Mouse (Mus musculus) neutrophil, adult 83 days (primary cell): ENCODE measurements around the gene St3gal5. TPM values are rescaled to one million over a fixed set of nuclear protein-coding genes. Genes with fewer than 3 reads are reported as not detected.

Source experiments
- total RNA-seq, 2 experiments: library from RNA; stranded (reverse); gene quantifications; one replicate each; pipeline ENCODE4 v1.2.4; 2023

Gene St3gal5
- 100 to 1,000 TPM; 287 to 309 TPM for total RNA-seq

DNA sequence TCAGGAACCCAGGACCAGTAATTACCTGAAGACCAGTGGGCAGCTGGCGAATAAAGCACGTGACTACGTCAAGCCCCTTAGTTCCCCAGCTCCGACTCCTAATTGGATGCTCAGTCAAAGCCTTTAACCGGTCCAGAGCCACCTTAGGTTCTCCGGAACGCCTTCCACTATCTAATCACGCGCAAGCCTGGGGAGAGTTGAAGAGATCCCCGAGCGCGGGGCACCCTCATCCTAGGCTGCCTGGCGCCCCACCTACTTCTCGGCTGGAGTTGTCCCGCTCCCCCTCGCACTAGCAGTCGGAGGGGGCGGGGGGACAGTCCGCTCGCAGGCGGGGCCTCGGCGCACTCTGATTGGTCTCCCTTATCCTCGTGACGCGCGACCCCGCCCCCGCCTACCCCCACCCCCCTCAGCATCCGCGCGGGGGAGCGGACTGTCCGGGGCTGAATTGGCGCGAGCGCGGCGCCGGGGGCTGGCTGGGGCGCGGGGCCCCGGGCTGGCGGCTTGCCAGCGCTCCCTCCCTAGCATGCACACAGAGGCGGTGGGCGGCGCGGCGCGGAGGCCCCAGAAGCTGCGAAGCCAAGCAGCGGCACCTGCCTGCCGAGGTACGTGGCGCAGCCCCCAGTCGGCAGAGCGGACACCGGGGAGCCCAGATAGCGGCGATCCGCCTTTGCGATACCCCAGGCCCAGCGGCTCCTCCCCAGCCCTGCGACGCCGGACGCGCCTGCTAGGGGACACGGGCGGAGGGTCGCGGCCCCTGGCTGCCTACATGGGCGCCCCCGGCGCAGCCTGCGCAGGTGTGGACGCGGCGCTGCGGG, at the start of gene St3gal5:
St3gal5 (plus strand) TSS at position 412 of the 815 bp plus-strand sequence.

Other genes starting within 250 kb of the St3gal5 start
- 10 to 100 TPM; 32.2 to 36.0 TPM for gene Ptcd3, start 188.8 kb upstream of the St3gal5 start, total RNA-seq
- gene Polr1a, start 188.5 kb upstream of the St3gal5 start, total RNA-seq: 10 to 100 TPM; 37.7 to 52.8 TPM
- gene Atoh8, start 138.0 kb downstream of the St3gal5 start, total RNA-seq: under 1 TPM; 0.26 to 0.44 TPM
- gene Sftpb, start 207.0 kb downstream of the St3gal5 start, total RNA-seq: 1 to 10 TPM; 1.3 to 2.6 TPM
- 10 to 100 TPM; 44.5 to 47.0 TPM for gene Usp39, start 247.6 kb downstream of the St3gal5 start, total RNA-seq
- gene 0610030E20Rik, start 249.7 kb downstream of the St3gal5 start, total RNA-seq: 10 to 100 TPM; 46.5 to 54.0 TPM